Mouse (Mus musculus) CH12.LX (cell line): ENCODE results near the gene Aff3. TPM values are rescaled to one million over a fixed set of nuclear protein-coding genes. Genes with fewer than 3 reads are reported as not detected.

Source experiments
- DNase-seq: peaks from one replicate; pipeline ENCODE4 v3.0.0-alpha.2; 2013; ENCODE audit errors: extremely low read depth
- H3K27ac ChIP-seq: 2 replicates; pipeline ENCODE4 v1.5.1; 2012; ENCODE audit warnings: low read depth, mild to moderate bottlenecking, control low read depth, moderate library complexity; ENCODE audit not compliant: insufficient read depth
- H3K27me3 ChIP-seq: replicated peaks from 2 replicates; pipeline ENCODE3; 2012; ENCODE audit warnings: inconsistent platforms
- H3K36me3 ChIP-seq, 2 experiments: replicated peaks in 1 of 2; 2 replicates each; pipeline versions ENCODE3 to v1.6.1; 2012; ENCODE audit warnings: inconsistent platforms in 1 of 2, low read length in 1 of 2, mild to moderate bottlenecking in 1 of 2, mixed read lengths in 1 of 2, moderate library complexity in 1 of 2; ENCODE audit not compliant: control insufficient read depth in 1 of 2, insufficient read depth in 1 of 2
- H3K4me1 ChIP-seq, 2 experiments: 2 replicates each; pipeline ENCODE4 v1.6.1; 2012; ENCODE audit warnings: inconsistent platforms in 1 of 2, moderate library complexity in 1 of 2; ENCODE audit not compliant: insufficient read depth in 2 of 2, control insufficient read depth in 1 of 2
- H3K4me2 ChIP-seq: 2 replicates; pipeline ENCODE4 v1.6.1; 2012; ENCODE audit warnings: low read depth, mild to moderate bottlenecking, control low read depth; ENCODE audit not compliant: poor library complexity, insufficient read depth, severe bottlenecking
- H3K4me3 ChIP-seq, 3 experiments: fragments of 150-350 bp in 1 of 3; sonication (generic) in 1 of 3; replicated peaks in 1 of 3; 2 replicates each; pipeline versions ENCODE3 to v1.5.1; 2011 to 2012; ENCODE audit warnings: low read depth in 2 of 3, low read length in 2 of 3, mild to moderate bottlenecking in 2 of 3, moderate library complexity in 2 of 3, control low read depth in 1 of 3, improper control_type of control experiment in 1 of 3, inconsistent platforms in 1 of 3, mixed read lengths in 1 of 3; ENCODE audit not compliant: poor library complexity in 1 of 3
- H3K79me2 ChIP-seq: replicated peaks from 2 replicates; pipeline ENCODE4 v1.6.1; 2012; ENCODE audit warnings: mild to moderate bottlenecking, moderate library complexity; ENCODE audit not compliant: control insufficient read depth, poor library complexity, insufficient read depth, severe bottlenecking; ENCODE audit errors: extremely low read depth
- H3K9ac ChIP-seq: 2 replicates; pipeline ENCODE4 v1.6.1; 2012; ENCODE audit warnings: low read depth, mild to moderate bottlenecking, control low read depth, moderate library complexity; ENCODE audit not compliant: insufficient read depth
- H3K9me3 ChIP-seq: replicated peaks from 2 replicates; pipeline ENCODE3; 2012; ENCODE audit warnings: low read length, inconsistent platforms, mixed read lengths
- E2F4 ChIP-seq: IDR thresholded peaks from 2 replicates; pipeline ENCODE4 v1.6.1; 2011; ENCODE audit warnings: low read depth, low read length, improper control_type of control experiment; ENCODE audit not compliant: insufficient replicate concordance
- EP300 ChIP-seq: IDR thresholded peaks from 2 replicates; pipeline ENCODE4 v1.6.1; 2011; ENCODE audit warnings: low read length, improper control_type of control experiment
- ETS1 ChIP-seq: conservative IDR thresholded peaks from 2 replicates; pipeline ENCODE4 v1.6.1; 2012; ENCODE audit warnings: low read depth, mild to moderate bottlenecking, inconsistent platforms, low read length, improper control_type of control experiment, moderate library complexity
- JUND ChIP-seq: conservative IDR thresholded peaks from 2 replicates; pipeline ENCODE4 v1.6.1; 2011; ENCODE audit warnings: low read depth, low read length, improper control_type of control experiment
- MXI1 ChIP-seq: IDR thresholded peaks from 2 replicates; pipeline ENCODE4 v1.6.1; 2011; ENCODE audit warnings: mild to moderate bottlenecking, low read depth, low read length, improper control_type of control experiment
- MYC ChIP-seq: IDR thresholded peaks from 2 replicates; pipeline ENCODE4 v1.6.1; 2011; ENCODE audit warnings: low read depth, mild to moderate bottlenecking, improper control_type of control experiment, low read length
- NRF1 ChIP-seq: IDR thresholded peaks from 2 replicates; pipeline ENCODE4 v1.6.1; 2014; ENCODE audit warnings: low read depth, mild to moderate bottlenecking, inconsistent platforms, low read length, improper control_type of control experiment, moderate library complexity
- POLR2A ChIP-seq: IDR thresholded peaks from 2 replicates; pipeline ENCODE4 v1.6.1; 2011; ENCODE audit warnings: low read depth, mild to moderate bottlenecking, improper control_type of control experiment, low read length
- SIN3A ChIP-seq: IDR thresholded peaks from 2 replicates; pipeline ENCODE4 v1.6.1; 2012; ENCODE audit warnings: low read length, improper control_type of control experiment, inconsistent platforms
- TCF12 ChIP-seq: IDR thresholded peaks from 2 replicates; pipeline ENCODE4 v1.6.1; 2014; ENCODE audit warnings: low read depth, mild to moderate bottlenecking, inconsistent platforms, low read length, improper control_type of control experiment
- UBTF ChIP-seq: IDR thresholded peaks from 2 replicates; pipeline ENCODE4 v1.6.1; 2012; ENCODE audit warnings: low read depth, mild to moderate bottlenecking, inconsistent platforms, low read length, improper control_type of control experiment, moderate library complexity
- ZKSCAN1 ChIP-seq: IDR thresholded peaks from 2 replicates; pipeline ENCODE4 v1.6.1; 2012; ENCODE audit warnings: low read depth, inconsistent platforms, low read length, improper control_type of control experiment, borderline replicate concordance
- dilution Hi-C: fragments of 300-500 bp; cut with MboI; formaldehyde crosslinking; loops from 2 replicates; pipeline ENCODE4 v1.14.3; 2020; ENCODE audit warnings: low sequenced_read_pairs; ENCODE audit not compliant: extremely low pct_unique_long_range_greater_than_20kb, extremely low pct_ligation_motif_present
- in situ Hi-C: fragments of 300-500 bp; cut with MboI; formaldehyde crosslinking; loops from 3 replicates; pipeline ENCODE4 v1.14.3; 2019; ENCODE audit warnings: low sequenced_read_pairs, low pct_ligation_motif_present, low pct_unique_long_range_greater_than_20kb, mixed read lengths
- polyA plus RNA-seq: library from polyadenylated mRNA; unstranded; fragments of >175 nt; gene quantifications from 2 replicates; pipeline ENCODE4 v1.2.1, GENCODE M21; 2012; ENCODE audit warnings: low read depth; ENCODE audit not compliant: insufficient read length
- total RNA-seq, 2 experiments: library from RNA; depleted of rRNA; stranded (reverse); fragments of 300-350 nt in 1 of 2; fragments of >200 nt in 1 of 2; gene quantifications; 2 replicates each; pipeline ENCODE4 v1.2.3; 2012 to 2014

Aff3 gene
- total and polyA plus RNA-seq, 3 experiments: 5.1 to 29.9 (median 7.7) TPM

DNA sequence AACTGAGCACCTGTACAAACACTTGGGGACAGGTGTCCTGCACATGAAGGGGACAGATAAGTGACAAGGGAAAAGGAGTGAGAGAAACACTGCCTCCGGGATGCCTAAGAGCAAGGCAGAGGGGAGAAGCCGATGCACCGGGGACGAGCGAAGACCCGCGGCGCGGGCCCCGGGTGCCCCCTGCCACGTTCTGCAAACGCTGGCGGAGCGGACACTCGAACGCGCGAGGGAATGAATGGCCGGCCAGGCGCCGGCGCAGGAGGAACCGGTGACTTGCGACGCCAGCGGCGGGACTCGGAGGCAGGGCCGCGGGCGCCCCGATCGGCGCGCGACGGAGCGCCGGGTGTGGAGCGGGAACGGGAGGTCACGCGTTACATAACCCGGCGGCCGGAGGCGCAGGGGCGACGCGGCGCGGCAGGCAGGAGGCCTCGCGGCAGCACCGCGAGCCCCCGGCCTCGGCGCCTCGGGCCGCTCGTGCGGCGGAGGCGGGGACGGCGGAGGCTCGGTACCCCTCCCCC, 535.8 kb downstream of the Aff3 start:
- in situ Hi-C loops (loop anchor here (10.0 kb wide), 2 partner anchors 124 to 254 kb away; partner anchors contain the start of gene Lipt1), dilution Hi-C loops (no loop called here)
- H3K27ac ChIP-seq: peak overlapping the region; percentile 79; the same call in 1 of the 2 replicates
- DNase-seq: no peak
- peak overlapping the region; percentile 74; the same call in 1 of the 2 replicates for H3K4me2 ChIP-seq
- H3K27me3 ChIP-seq: no peaks in the 10 kb centered on the region
- peak overlapping the region; percentile 86 for H3K9ac ChIP-seq
- peaks cover 2 to 5% of the 10 kb centered on the region in 2 experiments for H3K36me3 ChIP-seq
- H3K4me1 ChIP-seq: peaks cover 8 to 47% of the 10 kb centered on the region in 2 experiments
- TF ChIP-seq EP300 (no peak), POLR2A (no peak), E2F4 (no peak), ZKSCAN1 (no peak), MYC (no peak), NRF1 (peak; percentile 64), ETS1 (no peak), MXI1 (no peak), JUND (no peak), TCF12 (peak; percentile 11; the same call in 1 of the 2 replicates), UBTF (peak; percentile 71), SIN3A (no peak)
- H3K79me2 ChIP-seq: peaks cover 39% of the 10 kb centered on the region
- H3K9me3 ChIP-seq: no peaks in the 10 kb centered on the region
- peak overlapping the region; percentile 70 to 93 (median 88) for H3K4me3 ChIP-seq

Other genes with a start within 250 kb of the Aff3 start
- not detected in 2 replicates for gene Lonrf2, start 171.8 kb upstream of the Aff3 start, total RNA-seq (2012; rRNA removed)
- gene Lonrf2, start 171.8 kb upstream of the Aff3 start, total RNA-seq (2014; rRNA removed): not detected in 2 replicates
- not detected in 2 replicates for gene Lonrf2, start 171.8 kb upstream of the Aff3 start, polyA plus RNA-seq
- 4.3 and 5.1 TPM in 2 replicates for gene Chst10, start 233.2 kb upstream of the Aff3 start, total RNA-seq (2012; rRNA removed)
- 6.2 and 7.3 TPM in 2 replicates for gene Chst10, start 233.2 kb upstream of the Aff3 start, total RNA-seq (2014; rRNA removed)
- 8.5 and 9.5 TPM in 2 replicates for gene Chst10, start 233.2 kb upstream of the Aff3 start, polyA plus RNA-seq